Mouse (Mus musculus): ENCODE results near the gene Tax1bp1.

DNA sequence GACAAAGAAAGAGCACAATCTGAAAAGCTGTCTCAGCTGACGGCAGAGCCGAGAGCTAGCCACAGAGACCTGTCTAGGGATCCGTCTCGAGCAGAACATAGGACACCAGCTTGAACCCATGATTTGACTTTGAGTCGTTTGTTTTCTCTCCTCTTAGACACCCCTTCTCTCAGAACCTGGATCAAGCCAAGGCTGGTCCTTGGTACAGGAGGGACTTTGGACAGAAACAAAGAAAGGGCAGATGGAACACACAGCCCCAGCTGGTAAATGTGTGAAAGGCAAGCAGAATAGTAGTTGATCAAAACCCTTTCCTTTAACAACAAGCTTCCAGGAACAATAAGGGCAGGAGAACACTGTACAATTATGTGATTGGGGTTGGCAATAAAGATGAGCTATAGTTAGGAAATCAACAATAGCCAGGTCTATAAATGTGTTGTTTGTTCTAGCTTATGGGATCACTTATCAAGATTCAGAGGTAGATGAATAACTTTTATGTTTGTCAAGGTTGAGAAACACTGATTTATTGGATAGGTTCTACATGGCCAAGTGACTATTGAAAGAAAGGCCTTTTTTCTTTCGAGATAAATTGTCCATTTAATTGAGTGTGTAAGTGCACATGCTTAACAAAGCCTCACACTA, 31.6 kb upstream of the Tax1bp1 start:
- TF ChIP-seq TCF12 (IDR thresholded peaks at IDR 0.05; ENCODE audit: low read depth, low read length), result no peak
- no peak for TF ChIP-seq ZMIZ1 (IDR thresholded peaks at IDR 0.05; ENCODE audit: low read depth, low read length)
- TF ChIP-seq CTCF (conservative IDR thresholded peaks at IDR 0.05 in 1 of 2, IDR thresholded peaks at IDR 0.05 in 1 of 2; ENCODE audit: low read depth in 2 of 2, low read length in 2 of 2), result no peak
- no peak for TF ChIP-seq UBTF (IDR thresholded peaks at IDR 0.05; ENCODE audit: low read depth, low read length)
- TF ChIP-seq POLR2AphosphoS2 (IDR thresholded peaks at IDR 0.05; ENCODE audit: low read depth, low read length), result no peak
- TF ChIP-seq POLR2A (IDR thresholded peaks at IDR 0.05; ENCODE audit: low read depth, low read length), result no peak
- no peak for TF ChIP-seq RCOR1 (conservative IDR thresholded peaks at IDR 0.05; ENCODE audit: low read depth, low read length)
- no peak for TF ChIP-seq EP300 (IDR thresholded peaks at IDR 0.05; ENCODE audit: low read length)
- TF ChIP-seq ZKSCAN1 (IDR thresholded peaks at IDR 0.05; ENCODE audit: borderline replicate concordance, low read depth, low read length), result no peak
